Mouse (Mus musculus): Measurements from ENCODE around the gene Hsd17b12.

DNA sequence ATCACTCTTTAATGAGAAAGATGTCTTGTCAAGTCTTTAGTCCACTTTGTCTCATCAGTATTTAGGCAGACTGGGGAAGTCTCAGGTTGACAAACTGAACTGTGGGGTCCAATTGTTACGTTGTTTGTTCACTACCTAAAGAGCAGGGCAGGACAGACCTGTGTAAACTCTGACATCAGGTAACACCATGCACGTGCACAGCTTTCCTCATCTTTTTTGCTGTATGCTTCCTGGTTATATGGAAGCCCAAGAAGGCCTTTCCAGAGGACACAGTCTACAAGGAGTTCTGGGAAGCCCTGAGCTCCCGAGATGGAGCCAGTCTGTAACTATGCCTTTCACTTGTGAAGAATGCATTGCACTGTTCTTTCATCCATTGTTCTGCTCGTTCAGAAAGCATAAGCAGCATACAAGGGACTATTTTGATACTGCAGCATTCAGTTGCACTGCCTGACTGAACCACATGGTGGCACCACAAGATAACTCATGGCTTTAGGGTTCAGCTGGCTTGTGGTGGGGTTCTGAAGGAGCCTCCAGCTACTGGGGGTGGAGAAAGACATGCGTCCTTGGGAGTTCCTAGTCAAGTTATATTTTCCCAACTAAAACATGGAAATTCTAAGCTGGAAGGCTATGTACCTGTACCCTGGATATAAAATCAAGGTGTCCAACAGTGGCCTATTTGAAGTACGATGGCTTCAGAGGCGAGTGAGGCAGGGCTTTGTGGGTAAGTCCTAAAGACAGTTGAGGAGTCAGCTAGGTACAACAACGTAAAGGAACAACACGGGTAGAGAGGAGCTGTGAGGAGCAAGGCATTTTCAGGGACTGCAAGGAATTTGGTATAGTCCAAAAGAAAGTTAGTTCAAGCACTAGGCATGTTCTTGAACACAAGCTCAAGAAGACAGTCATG is 122.1 kb downstream of the Hsd17b12 start:
- TF ChIP-seq CTCF (IDR thresholded peaks at IDR 0.05; ENCODE audit: extremely low read depth, insufficient read depth, insufficient read length, insufficient replicate concordance) (peak; percentile 62; the same call in 1 of the 2 replicates), POLR2A (IDR thresholded peaks at IDR 0.05; ENCODE audit: low read depth, low read length) (no peak)
